Mouse (Mus musculus) embryonic fibroblast, embryonic 13.5 days (primary cell): ENCODE measurements around the gene Mast2. TPM values are rescaled to one million over a fixed set of nuclear protein-coding genes. Genes with fewer than 3 reads are reported as not detected.

Source experiments
- H3K27ac ChIP-seq: 2 replicates; pipeline ENCODE4 v1.5.1; 2012; ENCODE audit warnings: low read length, control low read depth, inconsistent platforms; ENCODE audit not compliant: insufficient read depth
- H3K4me1 ChIP-seq: 2 replicates; pipeline ENCODE4 v1.6.1; 2011; ENCODE audit warnings: low read length; ENCODE audit not compliant: control insufficient read depth, insufficient read depth
- H3K4me3 ChIP-seq: 2 replicates; pipeline ENCODE4 v1.5.1; 2011; ENCODE audit warnings: mild to moderate bottlenecking, control low read depth, low read length; ENCODE audit not compliant: insufficient read depth
- CTCF ChIP-seq: IDR thresholded peaks from 2 replicates; pipeline ENCODE4 v1.5.1; 2011; ENCODE audit warnings: mild to moderate bottlenecking, control low read depth, low read length, moderate library complexity, borderline replicate concordance; ENCODE audit not compliant: insufficient read depth
- POLR2A ChIP-seq: IDR thresholded peaks from 2 replicates; pipeline ENCODE4 v1.6.1; 2011; ENCODE audit warnings: low read depth, mild to moderate bottlenecking, control low read depth, low read length, moderate library complexity
- polyA plus RNA-seq: library from polyadenylated mRNA; stranded (reverse); fragments of >200 nt; gene quantifications from 2 replicates; pipeline ENCODE4 v1.2.4, GENCODE M21; 2011; ENCODE audit warnings: low read depth; ENCODE audit not compliant: missing spikeins, insufficient read length

The Mast2 gene
- 59.4 and 64.3 TPM in 2 replicates for polyA plus RNA-seq

DNA sequence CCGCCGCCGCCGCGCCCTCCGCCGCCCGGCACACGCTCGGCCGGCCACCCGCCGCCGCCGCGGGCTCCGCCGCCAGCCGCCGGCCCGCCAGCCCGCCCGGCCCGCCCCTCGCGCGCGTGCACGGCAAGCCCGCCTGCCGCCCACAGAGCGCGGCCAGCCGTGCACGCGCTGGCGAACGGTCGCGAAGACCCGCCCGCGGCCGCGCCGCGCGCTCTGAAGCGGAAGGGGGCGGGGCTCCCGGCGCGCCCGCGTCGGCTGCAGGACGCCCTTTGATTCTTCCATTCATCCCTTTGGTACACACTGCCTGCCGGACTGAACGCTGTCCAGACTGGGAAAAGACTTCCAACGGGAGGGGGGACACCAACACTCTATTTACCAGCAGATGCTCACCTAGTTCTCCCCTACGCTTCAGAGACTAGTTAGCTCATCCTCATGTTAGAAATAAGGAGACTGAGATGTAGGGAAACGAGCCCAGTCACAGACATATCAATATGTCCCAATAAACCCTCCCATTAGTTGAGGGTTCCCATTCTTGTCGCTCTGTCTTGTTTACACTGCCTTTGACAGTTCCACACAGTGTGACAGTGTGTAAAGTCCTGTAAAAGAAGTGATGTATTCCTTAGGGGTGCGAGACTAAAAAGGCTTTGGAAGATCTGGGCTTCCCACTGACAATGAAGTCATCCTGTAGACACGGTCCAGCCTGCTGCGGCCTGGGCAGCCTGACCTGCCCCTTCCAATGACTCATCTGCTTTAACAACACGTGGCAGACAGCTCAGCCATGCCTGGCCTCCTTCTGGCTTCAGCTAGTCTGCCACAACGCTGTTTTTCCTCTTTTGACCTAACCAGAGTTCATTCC lies at the start of gene Mast2:
Mast2 (minus strand) TSS at position 58 of the 856 bp plus-strand sequence.
- TF ChIP-seq POLR2A (peak; percentile 48), CTCF (no peak)
- H3K4me1 ChIP-seq = peaks cover 5% of the 10 kb centered on the region

DNA sequence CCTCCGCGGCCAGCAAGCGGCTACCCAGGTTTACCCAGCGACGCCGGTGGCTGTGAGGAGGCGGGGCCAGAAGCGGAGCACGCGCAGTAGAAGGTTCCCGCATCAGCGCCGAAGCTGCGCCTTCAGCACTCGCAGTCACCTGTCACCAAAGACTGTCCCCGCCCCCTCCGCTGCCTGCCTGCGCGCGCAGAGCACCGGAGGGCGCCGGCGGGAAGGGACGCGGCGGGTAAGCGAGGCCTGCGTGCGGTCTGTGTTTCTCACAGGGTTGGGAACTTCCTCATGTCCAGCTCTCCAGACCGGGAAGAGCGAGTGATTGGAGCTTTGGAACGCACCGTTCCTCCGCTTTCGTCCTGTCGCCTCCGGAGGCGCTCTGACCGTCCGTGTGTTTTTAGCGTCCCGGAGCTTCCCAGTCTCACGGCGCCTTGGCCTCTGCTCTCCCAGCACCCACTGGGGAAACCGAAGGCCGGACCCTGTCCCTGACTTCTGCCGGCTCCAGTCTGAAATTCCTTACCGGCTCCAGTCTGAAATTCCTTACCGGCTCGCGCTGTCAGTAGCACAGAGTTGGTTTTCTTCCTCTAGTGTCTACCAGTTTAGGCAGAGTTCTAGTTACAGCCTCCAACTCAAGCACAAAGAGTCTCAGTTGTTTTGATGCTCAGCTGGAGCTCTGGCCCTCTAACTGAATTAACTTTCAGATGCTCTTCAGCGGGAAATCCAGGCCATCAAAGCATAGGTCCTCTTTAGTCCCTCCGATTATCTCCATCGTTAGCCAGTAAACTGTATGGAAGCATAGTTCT lies 43.6 kb upstream of the Mast2 start, which contains the start of gene Ipp:
Ipp (plus strand) TSS at position 125 of the 794 bp plus-strand sequence.
- peak within 1 kb of the TSS; percentile 51 for H3K4me3 ChIP-seq
- TF ChIP-seq POLR2A (peak; percentile 94), CTCF (peak; percentile 21; the same call in 1 of the 2 replicates)
- peak within 1 kb of the TSS; percentile 35 for H3K27ac ChIP-seq
- no peaks in the 10 kb centered on the region for H3K4me1 ChIP-seq

More for the DNA sequence above, at the start of gene Mast2:
- Histone ChIP-seq H3K4me3 (peak within 1 kb of the TSS; percentile 91), H3K27ac (peak within 1 kb of the TSS; percentile 94)

DNA sequence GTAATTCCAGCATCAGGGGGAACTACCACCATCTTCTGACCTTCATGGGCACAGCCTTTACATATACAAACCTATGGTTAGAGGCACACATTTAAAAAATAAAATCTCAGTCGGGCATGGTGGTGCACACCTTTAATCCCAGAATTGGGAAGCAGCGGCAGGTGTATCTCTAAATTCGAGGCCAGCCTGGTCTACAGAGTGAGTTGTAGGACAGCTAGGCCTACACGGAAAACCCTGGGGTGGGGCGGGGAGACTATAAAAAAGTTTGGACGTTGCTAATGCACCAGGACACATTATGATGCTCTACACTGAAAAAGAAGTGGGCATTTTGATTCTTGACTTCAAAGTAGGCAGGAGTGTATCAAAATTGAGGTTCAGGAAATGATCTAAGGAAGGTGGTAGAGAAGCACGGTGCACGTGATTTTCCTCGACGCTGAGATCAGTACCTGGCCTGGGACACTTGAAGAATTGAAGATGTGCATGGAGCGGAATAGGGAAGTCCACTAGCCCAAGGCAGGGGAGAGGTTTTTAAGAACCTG lies 43.0 kb upstream of the Mast2 start:
- peak overlapping the region; percentile 41 for H3K4me3 ChIP-seq
- H3K27ac ChIP-seq = no peak overlapping the region
- TF ChIP-seq CTCF = no peak
- no peaks in the 10 kb centered on the region for H3K4me1 ChIP-seq

DNA sequence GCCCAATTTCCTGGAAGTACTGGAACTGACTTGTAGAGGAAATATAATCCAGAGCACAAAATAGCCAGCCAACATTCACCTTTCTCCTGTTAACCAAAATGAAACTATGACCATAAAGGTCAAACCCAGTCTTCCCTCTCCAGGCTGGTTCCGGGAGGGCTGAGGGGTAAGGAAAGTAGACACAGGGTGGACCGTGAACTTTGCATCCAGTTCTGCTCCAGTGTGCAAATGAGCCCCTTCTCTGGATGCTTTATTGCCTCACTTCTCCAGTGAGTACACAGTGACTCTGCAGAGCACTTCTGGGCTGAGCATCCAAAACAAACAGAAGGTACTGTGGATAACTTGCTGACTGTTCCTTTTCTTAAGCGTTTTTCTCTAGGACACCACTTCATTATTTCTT lies 36.0 kb upstream of the Mast2 start:
- Histone ChIP-seq H3K4me3 (no peak overlapping the region), H3K27ac (no peak overlapping the region), H3K4me1 (no peaks in the 10 kb centered on the region)
- no peak for TF ChIP-seq POLR2A
- no peak for TF ChIP-seq CTCF

DNA sequence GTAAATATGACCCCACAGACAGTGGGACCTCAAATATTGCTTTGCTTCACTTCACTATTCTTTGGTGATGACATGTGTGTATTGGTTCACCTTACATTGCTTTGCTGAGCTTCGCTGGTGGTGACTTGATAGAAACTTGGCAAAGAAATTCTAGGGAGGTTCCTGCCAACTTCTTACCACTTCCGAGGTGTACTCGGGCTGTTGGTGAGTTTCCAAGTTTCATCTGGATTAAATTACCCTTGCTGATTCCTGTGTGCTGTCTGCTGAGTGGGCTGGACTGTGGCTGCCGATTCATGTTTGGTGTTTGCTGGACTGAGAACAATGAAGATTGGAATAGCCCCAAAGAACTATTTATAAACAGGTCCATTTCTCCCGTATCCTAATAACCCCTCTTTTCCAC lies 29.7 kb upstream of the Mast2 start:
- TF ChIP-seq CTCF (no peak), POLR2A (no peak)
- H3K27ac ChIP-seq = no peak overlapping the region
- no peak overlapping the region for H3K4me3 ChIP-seq
- H3K4me1 ChIP-seq = peaks cover 2% of the 10 kb centered on the region

DNA sequence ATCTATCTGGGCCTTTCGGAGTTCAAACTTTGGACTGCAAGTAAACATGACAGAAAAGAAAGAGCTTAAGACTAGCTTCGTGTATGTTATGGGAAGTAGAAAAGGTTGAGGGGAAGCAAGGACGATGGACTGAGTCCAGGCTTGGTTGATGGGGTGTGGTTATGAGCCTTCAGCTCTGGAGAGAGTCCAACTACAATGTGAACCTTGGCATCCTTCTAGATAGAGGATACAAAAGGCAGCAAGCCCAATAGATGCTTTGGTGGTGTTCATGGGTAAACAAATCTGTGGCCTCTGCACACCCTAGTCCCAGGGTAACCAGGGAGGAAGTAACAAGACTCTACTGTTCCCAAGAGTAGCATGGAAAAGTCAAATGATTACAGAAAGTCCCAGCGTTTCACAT lies 28.5 kb upstream of the Mast2 start:
- H3K4me3 ChIP-seq = no peak overlapping the region
- peak overlapping the region; percentile 65 for H3K27ac ChIP-seq
- TF ChIP-seq POLR2A (no peak), CTCF (no peak)
- H3K4me1 ChIP-seq = peaks cover 2% of the 10 kb centered on the region

DNA sequence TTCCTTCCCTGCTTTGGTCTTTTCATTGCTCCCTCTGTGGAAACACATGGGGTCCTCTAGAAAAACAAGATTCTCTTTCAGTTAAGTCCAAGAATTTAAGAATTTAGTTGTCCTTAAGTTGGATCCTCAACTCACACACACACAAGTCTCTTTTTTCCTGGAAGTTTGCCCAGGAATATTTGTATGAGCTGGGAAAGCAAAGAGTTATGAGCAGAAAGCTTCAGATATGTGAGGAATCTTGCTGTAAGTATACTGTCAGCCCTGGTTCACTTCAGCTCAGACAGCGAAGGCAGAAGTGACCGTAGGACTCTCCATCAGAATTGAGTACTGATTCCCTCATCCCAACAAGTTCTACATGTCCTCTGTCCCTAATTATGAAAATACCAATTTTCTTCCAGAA lies 27.9 kb upstream of the Mast2 start:
- Histone ChIP-seq H3K27ac (peak overlapping the region; percentile 65), H3K4me1 (peaks cover 2% of the 10 kb centered on the region), H3K4me3 (no peak overlapping the region)
- no peak for TF ChIP-seq POLR2A
- TF ChIP-seq CTCF = no peak

DNA sequence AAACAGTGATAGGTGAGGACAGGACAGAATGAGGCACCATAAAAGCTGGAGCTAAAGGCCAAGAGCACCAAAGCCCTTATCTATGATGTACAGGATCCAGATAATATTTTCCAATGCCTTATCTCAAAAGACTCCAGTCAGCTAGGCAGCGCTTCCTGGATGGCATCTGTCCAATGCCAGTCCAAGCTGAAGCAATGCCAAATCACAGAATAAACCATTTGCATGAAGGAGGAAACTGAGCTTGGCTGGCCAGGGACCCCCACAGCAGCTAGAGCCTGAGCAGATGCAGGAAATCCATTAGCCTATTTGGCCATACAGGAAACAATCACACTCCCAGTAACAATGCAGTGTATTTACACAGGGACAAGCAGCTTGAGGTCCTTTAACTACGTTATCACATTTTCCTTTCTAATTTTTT lies 27.1 kb upstream of the Mast2 start:
- TF ChIP-seq POLR2A = no peak
- TF ChIP-seq CTCF = no peak
- Histone ChIP-seq H3K4me3 (no peak overlapping the region), H3K27ac (peak overlapping the region; percentile 65), H3K4me1 (peaks cover 2% of the 10 kb centered on the region)

DNA sequence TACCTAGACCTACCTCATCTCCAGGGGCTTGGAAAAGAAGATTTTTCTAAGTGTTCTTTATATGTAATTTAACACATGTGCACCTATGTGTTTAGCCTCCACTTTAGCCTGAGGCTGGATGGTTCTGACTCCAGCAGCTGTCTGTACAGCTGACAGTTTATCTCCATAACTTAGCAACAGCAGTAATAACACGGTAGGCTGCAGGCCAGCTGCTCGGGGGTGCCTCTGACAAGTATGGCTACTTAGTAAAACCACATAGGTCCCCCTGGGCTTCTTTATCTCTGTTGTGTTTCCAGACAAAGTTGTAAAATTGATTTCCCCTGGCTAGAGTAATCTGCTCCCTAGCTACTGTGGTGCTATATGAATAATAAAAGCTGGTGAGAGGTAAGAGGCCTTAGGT lies 19.5 kb upstream of the Mast2 start:
- no peak overlapping the region for H3K27ac ChIP-seq
- no peak for TF ChIP-seq POLR2A
- no peak for TF ChIP-seq CTCF
- H3K4me1 ChIP-seq = no peaks in the 10 kb centered on the region

More for the DNA sequence above, 19.5 kb upstream of the Mast2 start:
- no peak overlapping the region for H3K4me3 ChIP-seq
